Mouse (Mus musculus): Measurements from ENCODE around the gene Pot1a. TPM values are rescaled to one million over a fixed set of nuclear protein-coding genes. Genes with fewer than 3 reads are reported as not detected.

Pot1a gene
- 16.5 and 17.6 TPM in 2 replicates for polyA plus RNA-seq (2012; rRNA removed)

DNA sequence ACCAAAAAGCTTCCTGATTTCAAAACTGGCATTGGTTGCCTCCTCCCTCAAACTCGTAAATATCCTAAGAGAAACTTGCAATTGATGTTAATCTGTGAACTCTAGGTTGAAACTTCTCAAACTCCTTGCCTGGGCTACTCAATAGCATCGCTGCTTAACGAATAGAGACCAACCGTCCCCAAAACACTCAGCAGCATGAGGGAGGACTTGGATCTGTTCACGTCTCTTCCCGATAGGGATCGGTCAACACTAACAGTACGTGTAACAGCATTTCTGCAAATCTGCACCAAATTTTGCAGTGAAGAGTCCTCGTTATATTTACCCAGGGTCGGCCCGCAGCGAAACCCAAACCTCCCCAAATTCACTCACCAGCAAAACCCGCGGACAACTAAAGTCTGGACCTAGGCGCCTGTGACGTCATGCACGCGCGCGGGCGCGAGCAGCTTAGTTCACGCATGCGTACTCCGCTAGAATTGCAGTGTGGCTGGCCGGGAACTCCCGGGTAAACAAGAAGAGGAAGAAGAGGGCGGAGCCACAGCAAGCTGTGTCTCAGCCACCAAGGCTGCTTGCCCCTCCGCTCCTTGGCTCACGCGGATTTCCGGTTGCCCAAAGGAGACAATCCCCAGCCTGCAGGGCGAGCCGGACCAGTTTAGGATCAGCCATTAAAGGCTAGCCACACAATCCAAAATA is at the start of gene Pot1a:
Gene Pot1a, minus strand, starts transcription at position 441 of the 690 bp plus-strand sequence.
- DNase-seq (ENCODE audit: extremely low spot score in 1 of 2, low spot score in 1 of 2): peak; percentile 94 to 98

DNA sequence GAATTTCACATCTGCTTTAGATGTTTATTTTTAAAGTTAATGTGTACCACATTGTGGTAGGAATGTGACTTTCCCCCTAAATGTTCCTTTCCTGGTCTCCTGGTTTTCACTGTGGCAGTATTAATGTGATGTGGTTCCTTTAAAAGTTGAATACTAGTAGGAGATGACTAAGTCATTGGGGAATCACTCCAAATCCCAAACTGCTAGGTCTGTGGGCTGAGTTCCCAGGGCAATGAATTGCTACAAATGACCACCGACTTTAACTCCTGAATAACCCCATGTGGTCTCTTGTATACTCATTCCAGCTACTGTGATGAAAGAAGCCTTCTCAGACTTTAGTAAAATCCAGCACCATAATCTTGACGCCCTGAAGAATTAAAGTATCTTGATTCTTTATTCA is 27.2 kb upstream of the Pot1a start:
- no peak for DNase-seq (ENCODE audit: extremely low spot score in 1 of 2, low spot score in 1 of 2)

DNA sequence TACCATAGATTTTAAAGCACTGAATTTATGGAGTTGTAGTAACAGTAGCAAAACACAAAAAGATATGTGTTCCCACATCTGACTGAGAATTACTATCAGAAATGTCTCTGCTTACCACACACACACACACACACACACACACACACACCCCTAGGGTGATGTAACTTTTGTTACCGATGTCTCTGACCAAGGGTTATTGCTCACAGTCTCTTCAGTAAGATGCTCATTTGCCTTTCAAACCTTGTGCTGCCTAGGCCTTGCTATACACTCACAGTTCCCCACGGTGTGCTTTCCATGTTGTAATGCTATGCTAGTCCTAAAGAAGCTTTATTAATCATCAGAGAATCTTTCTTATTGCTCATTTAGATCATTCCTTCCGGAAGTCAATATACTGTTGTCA is 3.0 kb downstream of the Pot1a start:
- DNase-seq (ENCODE audit: extremely low spot score in 1 of 2, low spot score in 1 of 2): no peak

DNA sequence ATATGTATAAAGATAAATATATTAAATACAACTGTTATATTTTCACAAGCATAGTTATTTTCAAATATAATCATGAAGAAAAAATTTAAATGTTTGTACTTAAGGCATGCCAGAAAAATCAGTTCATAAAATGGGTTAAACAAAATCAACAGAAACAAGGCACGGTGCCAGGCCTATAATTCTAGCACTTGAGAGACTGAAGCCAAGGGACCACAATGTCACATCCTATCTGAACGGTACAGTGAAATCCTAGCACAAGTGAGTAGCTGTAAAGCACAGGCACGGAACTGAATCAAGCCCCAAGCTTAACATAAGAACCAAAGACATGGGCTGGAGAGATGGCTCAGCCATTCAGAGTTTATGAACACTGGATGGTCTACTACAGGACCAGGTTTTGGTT is 6.8 kb downstream of the Pot1a start:
- no peak for DNase-seq (ENCODE audit: extremely low spot score in 1 of 2, low spot score in 1 of 2)

DNA sequence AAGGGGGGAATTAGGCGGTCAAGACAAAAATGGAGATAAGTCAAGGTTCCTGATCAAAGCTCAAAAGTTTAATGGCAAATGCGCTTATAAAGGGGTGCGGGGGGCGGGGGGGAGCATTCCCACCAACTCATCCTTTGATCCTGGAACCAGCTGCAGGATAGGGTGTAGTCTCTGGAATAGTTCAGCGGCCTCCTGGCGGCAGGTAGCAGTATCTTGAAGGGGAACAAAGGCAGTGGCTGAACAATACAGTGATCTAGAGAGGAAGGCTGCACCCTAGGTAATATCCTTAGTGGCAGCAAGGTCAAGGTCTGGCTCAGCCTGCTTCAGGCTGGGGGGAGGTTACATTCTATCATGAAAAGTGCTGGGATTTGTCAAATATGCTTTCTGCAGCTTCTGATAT is 7.8 kb downstream of the Pot1a start:
- no peak for DNase-seq (ENCODE audit: extremely low spot score in 1 of 2, low spot score in 1 of 2)

DNA sequence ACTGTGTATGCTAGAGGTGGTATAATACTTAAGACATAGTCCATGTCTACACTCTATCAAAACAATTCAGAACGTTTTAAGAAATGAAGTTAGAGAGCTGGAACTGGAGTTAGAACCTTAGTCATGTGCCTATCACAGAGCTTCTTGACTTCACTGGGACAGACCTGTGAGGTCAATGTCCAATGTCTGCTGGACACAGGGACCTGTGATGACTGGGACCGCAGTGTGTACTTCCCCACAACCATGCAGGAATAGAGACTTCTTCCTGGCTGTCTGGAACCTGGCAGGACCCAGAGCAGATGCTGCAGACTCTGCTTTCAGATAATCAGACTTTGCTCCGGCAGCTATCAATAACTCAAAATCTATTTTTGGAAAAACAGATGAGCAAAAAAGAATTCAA is 40.8 kb downstream of the Pot1a start:
- DNase-seq (ENCODE audit: extremely low spot score in 1 of 2, low spot score in 1 of 2): no peak

DNA sequence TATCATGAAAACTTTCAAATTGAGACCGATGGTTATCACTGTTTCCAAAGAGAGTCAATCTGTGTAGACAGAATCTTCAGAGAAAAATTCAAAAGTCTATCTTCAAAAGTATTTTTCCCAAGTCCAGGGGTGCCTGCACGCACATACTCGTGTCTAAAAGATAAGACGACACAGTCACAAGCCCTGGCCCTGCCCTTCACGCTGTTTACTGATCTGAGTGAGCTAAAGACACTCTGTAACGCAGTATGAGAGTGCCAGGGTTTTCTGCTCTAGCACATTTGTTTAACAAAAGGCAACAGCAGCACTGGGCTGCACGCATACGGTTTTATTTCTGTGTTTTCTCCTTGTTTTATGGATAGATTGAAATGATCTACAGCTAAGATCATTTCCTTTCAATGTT is 41.5 kb downstream of the Pot1a start:
- DNase-seq (ENCODE audit: extremely low spot score in 1 of 2, low spot score in 1 of 2): no peak

DNA sequence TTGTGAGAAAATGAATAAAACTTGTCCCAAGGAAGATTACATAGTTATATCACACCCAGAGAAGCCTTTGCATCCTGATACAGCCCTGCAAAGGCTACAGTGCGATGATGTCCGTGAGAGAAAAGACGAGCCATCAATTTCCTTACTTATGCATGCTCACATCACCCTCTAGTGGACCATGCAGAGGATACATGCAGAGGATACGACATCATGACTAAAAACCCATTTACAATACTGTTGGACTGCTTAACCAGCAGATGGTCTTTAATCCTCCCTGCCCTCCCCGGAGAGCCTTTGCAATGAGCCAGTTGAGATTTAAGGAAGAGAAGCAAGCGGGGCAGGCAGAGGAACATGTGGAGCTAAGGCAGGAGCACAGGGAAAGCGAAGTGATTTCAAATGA is 42.0 kb downstream of the Pot1a start:
- peak; percentile 30 to 66 for DNase-seq (ENCODE audit: extremely low spot score in 1 of 2, low spot score in 1 of 2)

DNA sequence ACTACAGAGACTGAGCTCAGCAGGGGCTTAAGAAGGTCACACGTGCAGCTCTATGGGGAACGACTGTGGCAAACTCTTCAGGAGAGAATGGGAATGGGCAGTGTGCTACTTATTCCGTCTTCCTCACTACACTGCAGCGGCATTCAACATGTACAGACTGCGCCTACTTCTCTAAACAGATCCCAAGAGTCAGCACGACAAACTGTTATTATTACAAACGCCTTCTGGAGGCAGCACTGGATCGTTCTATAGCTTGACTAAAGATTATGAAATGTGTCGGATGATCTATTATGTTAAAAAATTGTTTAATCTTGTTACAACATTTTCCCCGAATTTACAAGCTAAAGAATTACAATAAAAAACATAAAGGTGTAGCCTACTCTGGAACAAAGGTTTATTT is 42.8 kb downstream of the Pot1a start:
- DNase-seq (ENCODE audit: extremely low spot score in 1 of 2, low spot score in 1 of 2): peak in 1 of 2 experiments; percentile 28

DNA sequence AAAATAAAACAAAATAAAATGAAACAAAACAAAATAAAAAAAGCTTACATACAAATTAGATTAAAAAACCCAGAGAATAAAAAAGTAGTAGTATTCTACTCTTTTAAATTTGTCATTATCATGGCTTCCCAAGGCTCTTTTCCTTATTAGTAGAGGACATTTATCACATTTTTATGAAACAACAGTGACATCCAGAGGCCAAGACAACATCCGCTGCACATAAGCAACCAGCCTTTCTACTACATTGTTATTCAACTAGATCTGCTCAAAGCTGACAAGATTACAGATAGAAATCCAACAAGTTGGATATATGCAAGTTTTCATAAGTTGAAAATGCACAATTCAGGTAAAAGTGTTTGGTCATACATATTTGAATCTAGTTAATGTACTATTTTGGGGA is 56.4 kb downstream of the Pot1a start:
- peak in 1 of 2 experiments; percentile 47 for DNase-seq (ENCODE audit: extremely low spot score in 1 of 2, low spot score in 1 of 2)

DNA sequence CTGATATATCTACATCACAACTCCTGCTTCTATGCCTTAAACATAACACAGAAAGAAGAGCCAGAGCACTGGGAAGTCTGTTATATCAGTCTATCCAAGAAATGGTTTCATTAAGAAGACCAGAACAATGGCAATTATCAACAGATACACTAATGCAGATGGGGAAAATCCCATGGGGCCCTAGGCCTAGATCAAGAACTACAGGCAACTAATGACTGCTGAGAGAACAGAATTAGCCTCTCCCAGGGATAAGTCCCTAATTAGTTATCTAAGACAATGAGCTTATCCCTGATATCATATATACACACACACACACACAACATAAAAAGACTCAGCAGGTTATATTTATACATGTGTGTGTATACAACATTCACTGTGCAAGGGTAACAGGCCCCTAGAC is 72.5 kb downstream of the Pot1a start:
- DNase-seq (ENCODE audit: extremely low spot score in 1 of 2, low spot score in 1 of 2): no peak

DNA sequence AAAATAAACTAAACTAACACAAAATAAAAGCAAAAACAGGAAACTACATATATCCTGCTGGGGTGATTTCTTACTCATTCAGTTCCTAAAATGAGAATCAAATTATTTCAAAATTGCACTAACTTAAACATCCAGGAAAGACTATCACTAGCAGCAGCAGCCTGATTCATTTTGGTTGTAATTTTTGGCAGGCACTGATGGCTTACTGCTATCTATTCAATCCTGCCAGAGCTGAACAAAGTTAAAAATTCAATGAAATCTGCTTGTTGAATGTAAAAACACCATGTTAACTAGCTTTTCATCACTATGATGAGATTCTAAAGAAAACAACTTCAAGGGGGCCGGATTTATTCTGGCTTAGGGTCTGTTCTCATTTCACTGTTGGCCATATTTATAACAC is 82.5 kb downstream of the Pot1a start:
- DNase-seq (ENCODE audit: extremely low spot score in 1 of 2, low spot score in 1 of 2): peak in 1 of 2 experiments; percentile 8

DNA sequence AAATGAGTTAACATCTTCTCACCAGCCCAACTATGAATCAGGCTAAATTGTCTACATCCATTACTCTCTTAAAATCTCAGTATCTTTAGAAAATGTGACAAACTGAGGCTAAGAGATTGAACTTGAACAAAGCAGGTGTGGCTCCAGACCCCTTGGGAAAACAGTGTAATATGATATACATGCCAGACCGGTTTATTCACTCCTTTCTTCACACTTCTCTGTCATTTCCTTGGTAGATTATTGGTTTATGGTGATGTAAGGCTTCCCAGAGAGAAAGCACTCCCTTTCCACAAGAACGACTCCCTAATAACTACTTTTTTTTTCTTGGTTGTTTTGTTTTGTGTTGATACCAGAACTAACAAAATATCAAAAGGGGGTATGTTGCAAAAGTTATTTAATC is 98.4 kb downstream of the Pot1a start:
- no peak for DNase-seq (ENCODE audit: extremely low spot score in 1 of 2, low spot score in 1 of 2)

DNA sequence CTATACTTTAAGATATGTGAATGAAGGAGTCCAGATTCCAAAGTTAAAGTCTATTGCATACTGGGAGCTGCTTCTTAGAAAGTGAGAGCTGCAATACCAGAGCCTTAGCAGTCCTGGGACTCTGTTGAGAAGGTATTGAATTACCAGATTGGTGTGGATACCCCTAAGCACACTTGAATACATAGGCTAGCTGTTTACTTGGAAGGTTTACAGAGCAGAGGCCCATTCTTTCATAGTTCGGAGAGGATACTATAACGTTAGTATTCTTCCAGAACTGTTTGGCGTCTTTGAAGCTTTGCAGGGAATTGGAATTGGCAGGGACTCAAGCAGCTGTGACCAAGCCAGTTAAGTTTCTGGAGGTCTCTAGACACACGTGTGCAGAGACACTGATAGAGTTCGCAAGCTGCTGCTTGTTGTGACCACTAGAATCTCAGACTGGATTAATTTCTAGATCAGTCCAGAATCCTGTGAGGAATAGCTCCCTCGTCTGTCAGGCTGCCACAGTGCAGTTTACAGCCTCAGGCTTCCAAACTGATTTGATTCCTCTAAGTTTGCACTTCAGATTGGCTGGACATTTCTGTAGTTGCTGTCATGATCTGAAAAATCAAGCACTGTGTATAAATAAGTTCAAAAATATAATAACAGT is 99.7 kb downstream of the Pot1a start:
- peak in 1 of 2 experiments; percentile 84 for DNase-seq (ENCODE audit: extremely low spot score in 1 of 2, low spot score in 1 of 2)

DNA sequence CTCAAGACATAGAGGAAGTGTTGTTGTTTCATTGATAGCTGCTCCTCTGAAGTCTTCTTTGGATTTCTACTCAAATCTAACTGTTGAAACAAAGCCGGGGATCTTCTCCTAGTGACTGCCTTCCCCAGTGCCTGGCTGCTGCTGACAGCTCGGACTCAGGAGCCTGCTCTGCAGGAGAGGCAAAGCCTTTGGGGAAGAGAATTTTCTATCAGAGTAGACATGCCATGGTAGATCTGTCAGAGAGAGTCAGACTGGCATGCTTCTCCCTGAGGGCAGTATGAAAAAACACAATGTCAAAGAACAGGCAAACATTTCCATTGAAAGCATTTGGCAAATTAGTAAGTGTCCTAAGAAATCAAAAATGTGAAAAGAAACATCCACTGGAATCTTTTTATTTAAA is 109.1 kb downstream of the Pot1a start:
- no peak for DNase-seq (ENCODE audit: extremely low spot score in 1 of 2, low spot score in 1 of 2)

Other genes starting within 250 kb of the Pot1a start
- gene Gpr37, start 118.5 kb downstream of the Pot1a start, polyA plus RNA-seq (2012; rRNA removed): 19.2 and 19.7 TPM in 2 replicates

All from frontal cortex, adult 2 months (tissue).